Comparison of ENCODE assay signal across 9 mouse cellular contexts in the genomic region with DNA sequence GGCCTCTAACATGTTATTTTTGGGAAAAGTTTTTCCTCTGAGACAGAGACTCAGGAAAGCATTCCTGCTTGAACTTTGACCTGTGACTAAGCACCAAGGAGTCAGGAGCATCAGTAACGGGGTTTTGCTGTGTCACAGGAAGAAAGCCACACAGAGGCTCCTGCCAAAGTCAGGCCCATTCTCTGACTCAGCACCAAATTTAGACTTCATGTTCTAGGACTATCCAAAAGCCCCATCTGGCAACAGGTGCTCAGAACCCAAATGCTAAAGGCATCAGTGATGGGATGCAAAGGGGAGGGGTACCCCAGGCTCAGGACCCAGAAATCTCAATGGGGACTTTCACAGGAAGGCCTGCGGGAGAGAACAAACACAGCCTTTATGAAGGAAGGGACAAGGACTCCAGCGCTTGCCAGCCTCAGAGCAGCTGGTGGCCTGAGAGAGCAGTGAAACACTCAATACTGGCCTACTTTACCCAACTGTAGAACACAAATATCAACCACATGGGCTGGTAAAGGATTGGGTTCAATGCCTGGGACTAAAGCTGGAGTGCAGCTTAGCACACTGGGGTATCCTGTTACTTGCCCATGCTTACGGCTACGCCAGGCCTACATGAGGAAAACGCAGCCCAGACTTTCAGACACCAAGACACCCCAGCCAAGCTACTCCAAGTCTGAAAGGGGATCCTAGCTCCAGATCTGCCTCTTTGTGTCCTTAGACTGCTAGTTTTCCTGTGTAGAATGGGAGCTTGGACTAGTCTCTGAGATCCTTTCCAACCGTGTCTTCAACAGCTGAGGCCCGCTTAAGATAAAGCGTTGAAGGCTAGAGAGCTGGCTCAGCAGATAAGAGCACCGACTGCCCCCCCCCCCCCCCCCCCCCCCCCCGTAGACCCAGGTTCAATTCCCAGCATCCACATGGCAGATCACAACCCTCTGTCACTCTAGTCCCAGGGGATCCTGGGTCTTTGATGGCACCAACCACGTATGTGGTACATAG. TPM values are rescaled to one million over a fixed set of nuclear protein-coding genes. Genes with fewer than 3 reads are reported as not detected.
DNase-seq lines count a peak whose midpoint lies in the region; ATAC-seq lines count a peak whose summit lies in the region.
"Had no signal": no experiment of that assay in that cellular context is flagged by ENCODE, and none has a peak within 500 bp of the region (broad histone marks: within the 10 kb centered on the region; RNA-seq: fewer than 3 reads in every experiment).

No protein-coding gene starts in this region.

- H3K4me3 ChIP-seq in neural tube, embryonic 11.5 days (ENCODE audit: low read depth, low read length): no peak overlapping the region
- no peak overlapping the region for H3K4me3 ChIP-seq in heart, embryonic 12.5 days
- no peak overlapping the region for H3K4me3 ChIP-seq in liver, embryonic 11.5 days (ENCODE audit: low read depth, low read length)
- H3K4me3 ChIP-seq: megakaryocyte, embryonic 14.5 days had no signal

- 72% methylated on average over 11 of the region's 12 CpGs for WGBS in neural tube, embryonic 11.5 days
- 45% methylated on average over 11 of the region's 12 CpGs for WGBS in heart, embryonic 12.5 days
- WGBS in liver, embryonic 11.5 days: 53% methylated on average over 11 of the region's 12 CpGs

- no peaks in the 10 kb centered on the region for H3K27me3 ChIP-seq in neural tube, embryonic 11.5 days (ENCODE audit: control insufficient read depth, insufficient read depth, low read length)
- no peaks in the 10 kb centered on the region for H3K27me3 ChIP-seq in heart, embryonic 12.5 days (replicated peaks)
- H3K27me3 ChIP-seq in liver, embryonic 11.5 days (replicated peaks; ENCODE audit: control insufficient read depth, insufficient read depth, low read length): no peaks in the 10 kb centered on the region

- H3K9ac ChIP-seq in neural tube, embryonic 11.5 days (ENCODE audit: low read length): no peak overlapping the region
- H3K9ac ChIP-seq in heart, embryonic 12.5 days: no peak overlapping the region
- H3K9ac ChIP-seq in liver, embryonic 11.5 days (ENCODE audit: low read depth, low read length): peak overlapping the region; percentile 50

- H3K9me3 ChIP-seq in neural tube, embryonic 11.5 days (ENCODE audit: control insufficient read depth, low read length): no peaks in the 10 kb centered on the region
- H3K9me3 ChIP-seq in heart, embryonic 12.5 days (replicated peaks): no peaks in the 10 kb centered on the region
- no peaks in the 10 kb centered on the region for H3K9me3 ChIP-seq in liver, embryonic 11.5 days (ENCODE audit: control insufficient read depth, low read length)
- H3K9me3 ChIP-seq: megakaryocyte, embryonic 14.5 days had no signal

- peak; percentile 29 for DNase-seq in cerebellum, adult 9-11 months
- no peak for DNase-seq in cerebellum, postnatal 14 days
- no peak for DNase-seq in neural tube, embryonic 11.5 days (ENCODE audit: low spot score)
- DNase-seq in neural tube, embryonic 10.5 days (ENCODE audit: extremely low spot score, low spot score): no peak
- no peak for DNase-seq in liver, embryonic 11.5 days (ENCODE audit: low spot score)

- no peak overlapping the region for H3K4me2 ChIP-seq in neural tube, embryonic 11.5 days (ENCODE audit: low read depth)
- H3K4me2 ChIP-seq in heart, embryonic 12.5 days: no peak overlapping the region
- peak overlapping the region; percentile 43 for H3K4me2 ChIP-seq in liver, embryonic 11.5 days

- no peak for ATAC-seq in neural tube, embryonic 11.5 days (ENCODE audit: insufficient read depth, low FRiP score, low TSS enrichment)
- peak; percentile 90 for ATAC-seq in heart, embryonic 12.5 days (ENCODE audit: insufficient number of reproducible peaks, low FRiP score)
- ATAC-seq in liver, embryonic 11.5 days (replicated peaks; ENCODE audit: low FRiP score): peak; percentile 81
- no peak for ATAC-seq in CD4-positive, CD25-positive, alpha-beta regulatory T cell, adult 4 months
- ATAC-seq in erythroblast, adult 5-6 weeks (replicated peaks; ENCODE audit: low FRiP score, poor library complexity, severe bottlenecking): no peak

- H3K4me1 ChIP-seq in neural tube, embryonic 11.5 days (ENCODE audit: control insufficient read depth, insufficient read depth, low read length): no peaks in the 10 kb centered on the region
- peaks cover 65% of the 10 kb centered on the region for H3K4me1 ChIP-seq in heart, embryonic 12.5 days (replicated peaks)
- H3K4me1 ChIP-seq in liver, embryonic 11.5 days (replicated peaks; ENCODE audit: control insufficient read depth, insufficient read depth, low read length): peaks cover 21% of the 10 kb centered on the region

- H3K36me3 ChIP-seq in neural tube, embryonic 11.5 days (ENCODE audit: control insufficient read depth, insufficient read depth, low read length): no peaks in the 10 kb centered on the region
- no peaks in the 10 kb centered on the region for H3K36me3 ChIP-seq in heart, embryonic 12.5 days
- no peaks in the 10 kb centered on the region for H3K36me3 ChIP-seq in liver, embryonic 11.5 days (ENCODE audit: control insufficient read depth, insufficient read depth, low read length)

- 0 out of 2 replicates have a peak overlapping the region, but pooled peaks have one; percentile 4 for H3K27ac ChIP-seq in neural tube, embryonic 11.5 days (ENCODE audit: low read depth, low read length)
- H3K27ac ChIP-seq in heart, embryonic 12.5 days (ENCODE audit: poor library complexity, severe bottlenecking): peak overlapping the region; percentile 55
- peak overlapping the region; percentile 81 for H3K27ac ChIP-seq in liver, embryonic 11.5 days (ENCODE audit: low read depth, low read length)

RNA-seq across cellular contexts. Expression of gene Dlg5, which starts 12.8 kb away (rescaled TPM):
- polyA plus RNA-seq in neural tube, embryonic 11.5 days (2014; fragmentation: Nextera tagmentation; extraction: Ambion mirVana): 25.4 and 26.7 TPM in 2 replicates
- polyA plus RNA-seq in heart, embryonic 12.5 days (2016; fragmentation: Nextera tagmentation; extraction: Ambion mirVana): 13.6 and 16.2 TPM in 2 replicates
- 7.7 and 9.2 TPM in 2 replicates for polyA plus RNA-seq in liver, embryonic 11.5 days (2014; fragmentation: Nextera tagmentation; extraction: Ambion mirVana)
- under 1 TPM; 0.32 to 0.49 TPM for polyA plus RNA-seq in CD4-positive, CD25-positive, alpha-beta regulatory T cell, adult 4 months (2017; shearing (Covaris generic))
- not detected in 2 replicates for total RNA-seq in erythroblast, adult 5-6 weeks (2015; ENCODE audit: low replicate concordance)
- total RNA-seq in erythroblast, adult 5-6 weeks (2017; ENCODE audit: low replicate concordance): 0.14 TPM in 1 of 2 replicates, not detected in the other

Comparison
In these comparisons a context has a peak if more than half of its experiments do, and no peak if none do; other contexts are left out.
1. ATAC-seq: peak in heart, embryonic 12.5 days (single experiment) and liver, embryonic 11.5 days (single experiment); none in neural tube, embryonic 11.5 days (single experiment), CD4-positive, CD25-positive, alpha-beta regulatory T cell, adult 4 months (single experiment) and erythroblast, adult 5-6 weeks (single experiment).
2. H3K27ac ChIP-seq: peak in every context shown above with its lines; median percentile 81 in liver, embryonic 11.5 days; 55 in heart, embryonic 12.5 days; 4 in neural tube, embryonic 11.5 days.